Mouse (Mus musculus) MEL (cell line): ENCODE data around the gene Bod1. TPM values are rescaled to one million over a fixed set of nuclear protein-coding genes. Genes with fewer than 3 reads are reported as not detected.

Experiments used
- DNase-seq: peaks from one replicate; pipeline ENCODE4 v3.0.0; 2011; ENCODE audit warnings: low read depth, low spot score
- H3K27ac ChIP-seq: 2 replicates; pipeline ENCODE4 v1.5.1; 2012; ENCODE audit warnings: low read depth, mild to moderate bottlenecking, control low read depth, low read length, moderate library complexity; ENCODE audit not compliant: control insufficient read depth
- H3K27me3 ChIP-seq, 2 experiments: fragments of 150-350 bp in 1 of 2; sonication (generic) in 1 of 2; 2 replicates each; pipeline ENCODE4 v1.6.1; 2012; ENCODE audit warnings: low read length in 2 of 2, mild to moderate bottlenecking in 2 of 2, improper control_type of control experiment in 1 of 2, moderate library complexity in 1 of 2; ENCODE audit not compliant: insufficient read depth in 2 of 2, control insufficient read depth in 1 of 2
- H3K36me3 ChIP-seq, 2 experiments: 2 replicates each; pipeline ENCODE4 v1.6.1; 2012 to 2014; ENCODE audit warnings: low read length in 2 of 2, improper control_type of control experiment in 1 of 2, inconsistent platforms in 1 of 2, mild to moderate bottlenecking in 1 of 2; ENCODE audit not compliant: insufficient read depth in 2 of 2, control insufficient read depth in 1 of 2
- H3K4me1 ChIP-seq, 2 experiments: fragments of 150-350 bp in 1 of 2; sonication (generic) in 1 of 2; 2 replicates each; pipeline ENCODE4 v1.6.1; 2012; ENCODE audit warnings: low read length in 2 of 2, improper control_type of control experiment in 1 of 2, mild to moderate bottlenecking in 1 of 2; ENCODE audit not compliant: insufficient read depth in 2 of 2, control insufficient read depth in 1 of 2
- H3K4me3 ChIP-seq, 2 experiments: fragments of 150-350 bp in 1 of 2; sonication (generic) in 1 of 2; 2 replicates each; pipeline ENCODE4 v1.5.1; 2012; ENCODE audit warnings: low read depth in 2 of 2, low read length in 2 of 2, mild to moderate bottlenecking in 2 of 2, moderate library complexity in 2 of 2, control low read depth in 1 of 2, improper control_type of control experiment in 1 of 2; ENCODE audit not compliant: control insufficient read depth in 1 of 2, insufficient read depth in 1 of 2
- H3K79me2 ChIP-seq: 2 replicates; pipeline ENCODE4 v1.6.1; 2012; ENCODE audit warnings: mild to moderate bottlenecking, low read length, moderate library complexity; ENCODE audit not compliant: control insufficient read depth, poor library complexity, insufficient read depth
- H3K9ac ChIP-seq: 2 replicates; pipeline ENCODE4 v1.6.1; 2012; ENCODE audit warnings: low read depth, mild to moderate bottlenecking, control low read depth, low read length, moderate library complexity; ENCODE audit not compliant: control insufficient read depth, poor library complexity, severe bottlenecking
- H3K9me3 ChIP-seq: fragments of 150-350 bp; sonication (generic); replicated peaks from 2 replicates; pipeline ENCODE4 v1.6.1; 2012; ENCODE audit warnings: mild to moderate bottlenecking, low read length, improper control_type of control experiment, moderate library complexity; ENCODE audit not compliant: insufficient read depth
- BHLHE40 ChIP-seq: IDR thresholded peaks from 2 replicates; pipeline ENCODE4 v1.6.1; 2012; ENCODE audit warnings: low read depth, mild to moderate bottlenecking, inconsistent platforms, low read length, improper control_type of control experiment, borderline replicate concordance
- CHD1 ChIP-seq: IDR thresholded peaks from 2 replicates; pipeline ENCODE4 v1.6.1; 2012; ENCODE audit warnings: low read depth, mild to moderate bottlenecking, inconsistent platforms, low read length, improper control_type of control experiment
- CHD2 ChIP-seq: IDR thresholded peaks from 2 replicates; pipeline ENCODE4 v1.6.1; 2011; ENCODE audit warnings: low read length, improper control_type of control experiment
- CTCF ChIP-seq, 3 experiments: IDR thresholded peaks in 2 of 3; conservative IDR thresholded peaks in 1 of 3; 2 replicates each; pipeline ENCODE4 v1.5.1; 2011 to 2012; ENCODE audit warnings: low read length in 3 of 3, low read depth in 2 of 3, mild to moderate bottlenecking in 2 of 3, improper control_type of control experiment in 1 of 3, inconsistent platforms in 1 of 3, mixed read lengths in 1 of 3, moderate library complexity in 1 of 3; ENCODE audit not compliant: control insufficient read depth in 1 of 3, insufficient read depth in 1 of 3, poor library complexity in 1 of 3, severe bottlenecking in 1 of 3
- ELF1 ChIP-seq: IDR thresholded peaks from 2 replicates; pipeline ENCODE4 v1.6.1; 2014; ENCODE audit warnings: low read depth, mild to moderate bottlenecking, inconsistent platforms, low read length, improper control_type of control experiment, moderate library complexity
- EP300 ChIP-seq, 2 experiments: IDR thresholded peaks; 2 replicates each; pipeline ENCODE4 v1.6.1; 2011; ENCODE audit warnings: improper control_type of control experiment in 2 of 2, low read length in 2 of 2, low read depth in 1 of 2, mild to moderate bottlenecking in 1 of 2
- ETS1 ChIP-seq: IDR thresholded peaks from 2 replicates; pipeline ENCODE4 v1.6.1; 2012; ENCODE audit warnings: low read depth, mild to moderate bottlenecking, inconsistent platforms, low read length, improper control_type of control experiment, moderate library complexity
- GABPA ChIP-seq: IDR thresholded peaks from 2 replicates; pipeline ENCODE4 v1.6.1; 2012; ENCODE audit warnings: low read depth, mild to moderate bottlenecking, inconsistent platforms, low read length, improper control_type of control experiment, moderate library complexity
- GATA1 ChIP-seq: IDR thresholded peaks from 2 replicates; pipeline ENCODE4 v1.6.1; 2011; ENCODE audit warnings: low read depth, low read length, improper control_type of control experiment
- HCFC1 ChIP-seq: IDR thresholded peaks from 2 replicates; pipeline ENCODE4 v1.6.1; 2012; ENCODE audit warnings: low read depth, mild to moderate bottlenecking, inconsistent platforms, low read length, improper control_type of control experiment, moderate library complexity
- MAFK ChIP-seq: IDR thresholded peaks from 2 replicates; pipeline ENCODE4 v1.6.1; 2011; ENCODE audit warnings: low read depth, mild to moderate bottlenecking, low read length, improper control_type of control experiment, borderline replicate concordance
- MAX ChIP-seq: IDR thresholded peaks from 2 replicates; pipeline ENCODE4 v1.6.1; 2011; ENCODE audit warnings: low read length, improper control_type of control experiment
- MAZ ChIP-seq: IDR thresholded peaks from 2 replicates; pipeline ENCODE4 v1.6.1; 2012; ENCODE audit warnings: low read depth, mild to moderate bottlenecking, inconsistent platforms, low read length, improper control_type of control experiment
- MEF2A ChIP-seq: IDR thresholded peaks from 2 replicates; pipeline ENCODE4 v1.6.1; 2014; ENCODE audit warnings: low read depth, mild to moderate bottlenecking, inconsistent platforms, low read length, improper control_type of control experiment; ENCODE audit not compliant: poor library complexity, insufficient replicate concordance, severe bottlenecking; ENCODE audit errors: extremely low read depth
- MYB ChIP-seq: IDR thresholded peaks from 2 replicates; pipeline ENCODE4 v1.6.1; 2011; ENCODE audit warnings: mild to moderate bottlenecking, low read depth, low read length, improper control_type of control experiment
- NELFE ChIP-seq: IDR thresholded peaks from 2 replicates; pipeline ENCODE4 v1.6.1; 2011; ENCODE audit warnings: low read depth, low read length, improper control_type of control experiment
- NRF1 ChIP-seq: IDR thresholded peaks from 2 replicates; pipeline ENCODE4 v1.6.1; 2014; ENCODE audit warnings: low read depth, mild to moderate bottlenecking, inconsistent platforms, low read length, improper control_type of control experiment, moderate library complexity; ENCODE audit not compliant: poor library complexity, insufficient read depth, severe bottlenecking
- POLR2A ChIP-seq, 2 experiments: IDR thresholded peaks; 2 replicates each; pipeline ENCODE4 v1.6.1; 2011 to 2012; ENCODE audit warnings: low read length in 2 of 2, mild to moderate bottlenecking in 2 of 2, control low read depth in 1 of 2, improper control_type of control experiment in 1 of 2, low read depth in 1 of 2, moderate library complexity in 1 of 2; ENCODE audit not compliant: control insufficient read depth in 1 of 2, insufficient read depth in 1 of 2, poor library complexity in 1 of 2
- POLR2AphosphoS5 ChIP-seq: IDR thresholded peaks from 2 replicates; pipeline ENCODE4 v1.6.1; 2012; ENCODE audit warnings: low read depth, borderline replicate concordance, mild to moderate bottlenecking, inconsistent platforms, low read length, moderate library complexity, mixed read lengths
- RAD21 ChIP-seq: IDR thresholded peaks from 2 replicates; pipeline ENCODE4 v1.6.1; 2011; ENCODE audit warnings: mild to moderate bottlenecking, low read depth, low read length, improper control_type of control experiment
- RCOR1 ChIP-seq: IDR thresholded peaks from 2 replicates; pipeline ENCODE4 v1.6.1; 2012; ENCODE audit warnings: low read depth, mild to moderate bottlenecking, inconsistent platforms, low read length, improper control_type of control experiment
- SIN3A ChIP-seq: IDR thresholded peaks from 2 replicates; pipeline ENCODE4 v1.6.1; 2012; ENCODE audit warnings: low read length, improper control_type of control experiment, inconsistent platforms
- SMC3 ChIP-seq: IDR thresholded peaks from 2 replicates; pipeline ENCODE4 v1.6.1; 2011; ENCODE audit warnings: low read depth, low read length, improper control_type of control experiment
- TAL1 ChIP-seq: IDR thresholded peaks from 2 replicates; pipeline ENCODE4 v1.6.1; 2012; ENCODE audit warnings: mild to moderate bottlenecking, inconsistent platforms, low read length, moderate library complexity, mixed read lengths
- TBP ChIP-seq: IDR thresholded peaks from 2 replicates; pipeline ENCODE4 v1.8.0; 2011; ENCODE audit warnings: low read depth, low read length, improper control_type of control experiment
- TCF12 ChIP-seq: IDR thresholded peaks from 2 replicates; pipeline ENCODE4 v1.6.1; 2014; ENCODE audit warnings: low read depth, mild to moderate bottlenecking, inconsistent platforms, low read length, improper control_type of control experiment, moderate library complexity
- USF2 ChIP-seq, 2 experiments: IDR thresholded peaks; 2 replicates each; pipeline ENCODE4 v1.6.1; 2011 to 2012; ENCODE audit warnings: improper control_type of control experiment in 2 of 2, low read length in 2 of 2, borderline replicate concordance in 1 of 2, inconsistent platforms in 1 of 2, low read depth in 1 of 2, mild to moderate bottlenecking in 1 of 2; ENCODE audit not compliant: insufficient read depth in 1 of 2
- ZKSCAN1 ChIP-seq: IDR thresholded peaks from 2 replicates; pipeline ENCODE4 v1.6.1; 2012; ENCODE audit warnings: low read depth, mild to moderate bottlenecking, inconsistent platforms, low read length, improper control_type of control experiment, moderate library complexity
- ZNF384 ChIP-seq: IDR thresholded peaks from 2 replicates; pipeline ENCODE4 v1.6.1; 2012; ENCODE audit warnings: low read depth, mild to moderate bottlenecking, inconsistent platforms, low read length, improper control_type of control experiment
- polyA plus RNA-seq, 2 experiments: library from polyadenylated mRNA; stranded (reverse) in 1 of 2; unstranded in 1 of 2; fragments of >175 nt in 1 of 2; fragments of >200 nt in 1 of 2; gene quantifications; 2 replicates each; pipeline versions ENCODE4 v1.2.1 to v1.2.4; 2012; ENCODE audit warnings: low replicate concordance in 2 of 2, low read depth in 1 of 2; ENCODE audit not compliant: insufficient read length in 2 of 2, insufficient read depth in 1 of 2, missing spikeins in 1 of 2
- total RNA-seq: library from RNA; depleted of rRNA; stranded (reverse); fragments of 300-350 nt; gene quantifications from 2 replicates; pipeline ENCODE4 v1.2.3, GENCODE M21; 2012

Bod1 gene
- total and polyA plus RNA-seq, 3 experiments: 40.0 to 47.3 TPM; not detected in 1

DNA sequence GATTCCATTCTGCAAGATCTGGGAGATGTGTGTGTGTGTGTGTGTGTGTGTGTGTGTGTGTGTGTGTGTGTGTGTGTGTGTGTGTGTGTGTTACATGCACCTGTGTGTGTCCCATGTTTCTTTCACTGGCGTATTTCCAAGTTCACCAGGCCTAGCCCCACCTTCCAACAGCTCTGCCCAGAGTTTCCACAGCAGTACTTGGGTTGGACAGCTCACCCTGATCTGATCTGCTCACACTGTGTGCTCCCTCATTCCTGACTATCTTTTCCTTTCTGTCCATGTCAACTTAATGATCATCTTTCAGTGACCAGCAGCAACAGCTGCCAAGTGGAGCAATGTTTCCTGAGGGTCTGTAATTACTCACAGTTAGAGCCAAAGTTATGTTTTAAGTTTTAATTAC lies 25.1 kb downstream of the Bod1 start:
- H3K79me2 ChIP-seq: no peaks in the 10 kb centered on the region
- no peak overlapping the region for H3K27ac ChIP-seq
- H3K4me1 ChIP-seq: no peaks in the 10 kb centered on the region
- no peaks in the 10 kb centered on the region for H3K36me3 ChIP-seq
- H3K9ac ChIP-seq: no peak overlapping the region
- no peak overlapping the region for H3K4me3 ChIP-seq
- DNase-seq: no peak
- no peak for TF ChIP-seq TAL1
- TF ChIP-seq NELFE: no peak
- no peak for TF ChIP-seq CHD1
- TF ChIP-seq MEF2A: no peak
- no peak for TF ChIP-seq MAFK
- no peak for TF ChIP-seq ETS1
- TF ChIP-seq ZNF384: no peak
- no peak for TF ChIP-seq GATA1
- no peak for TF ChIP-seq EP300 (IDR thresholded peaks at IDR 0.05; ENCODE audit: low read depth in 1 of 2, low read length in 2 of 2)
- no peak for TF ChIP-seq MAX
- TF ChIP-seq POLR2AphosphoS5: no peak
- no peak for TF ChIP-seq MAZ
- TF ChIP-seq CHD2: no peak
- no peak for TF ChIP-seq RCOR1
- TF ChIP-seq NRF1: no peak
- no peak for TF ChIP-seq RAD21
- no peak for TF ChIP-seq ZKSCAN1
- no peak for TF ChIP-seq TCF12
- no peak for TF ChIP-seq MYB
- no peaks in the 10 kb centered on the region for H3K27me3 ChIP-seq
- no peaks in the 10 kb centered on the region for H3K9me3 ChIP-seq

DNA sequence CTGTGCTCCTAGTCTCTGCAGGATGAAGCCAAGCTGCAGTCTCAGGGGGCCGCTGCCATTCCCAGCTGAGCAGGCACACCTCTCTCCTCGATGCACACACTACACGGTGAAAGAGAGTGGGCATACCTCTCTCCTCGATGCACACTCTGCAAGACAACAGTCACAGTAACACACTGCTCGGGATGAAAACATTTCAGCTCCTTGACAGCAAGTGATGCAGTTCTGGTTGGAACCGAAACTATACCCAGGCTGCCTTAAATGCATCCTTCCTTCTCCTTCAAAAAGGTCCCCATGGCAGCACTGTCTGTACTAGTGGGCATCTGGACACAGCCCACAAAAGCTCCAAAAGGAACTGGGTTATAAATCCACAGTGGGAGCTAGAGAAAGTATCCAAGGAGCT lies 28.6 kb downstream of the Bod1 start:
- DNase-seq: no peak
- no peak for TF ChIP-seq SMC3
- TF ChIP-seq POLR2A (IDR thresholded peaks at IDR 0.05; ENCODE audit: control insufficient read depth in 1 of 2, insufficient read depth in 1 of 2, low read depth in 1 of 2, low read length in 2 of 2, poor library complexity in 1 of 2): no peak
- TF ChIP-seq RAD21: no peak
- no peak for TF ChIP-seq ELF1
- TF ChIP-seq ETS1: no peak
- TF ChIP-seq BHLHE40: no peak
- no peak for TF ChIP-seq CTCF (IDR thresholded peaks at IDR 0.05 in 2 of 3, conservative IDR thresholded peaks at IDR 0.05 in 1 of 3; ENCODE audit: control insufficient read depth in 1 of 3, insufficient read depth in 1 of 3, low read depth in 2 of 3, low read length in 3 of 3, poor library complexity in 1 of 3, severe bottlenecking in 1 of 3)
- no peak for TF ChIP-seq MEF2A
- TF ChIP-seq TAL1: no peak
- no peak for TF ChIP-seq RCOR1
- TF ChIP-seq TBP: no peak
- TF ChIP-seq POLR2AphosphoS5: no peak
- TF ChIP-seq TCF12: no peak
- TF ChIP-seq HCFC1: no peak
- TF ChIP-seq GABPA: no peak
- no peak for TF ChIP-seq USF2 (IDR thresholded peaks at IDR 0.05; ENCODE audit: borderline replicate concordance in 1 of 2, insufficient read depth in 1 of 2, low read depth in 1 of 2, low read length in 2 of 2)
- no peak for TF ChIP-seq MAFK
- TF ChIP-seq GATA1: no peak
- TF ChIP-seq ZKSCAN1: no peak
- TF ChIP-seq SIN3A: no peak
- no peaks in the 10 kb centered on the region for H3K27me3 ChIP-seq
- H3K36me3 ChIP-seq: no peaks in the 10 kb centered on the region
- H3K4me1 ChIP-seq: no peaks in the 10 kb centered on the region
- H3K27ac ChIP-seq: no peak overlapping the region
- H3K9me3 ChIP-seq: no peaks in the 10 kb centered on the region
- H3K9ac ChIP-seq: no peak overlapping the region
- no peaks in the 10 kb centered on the region for H3K79me2 ChIP-seq
- H3K4me3 ChIP-seq: no peak overlapping the region
